Mouse (Mus musculus) ES-E14 (cell line): ENCODE results near the gene Fzd5. TPM values are rescaled to one million over a fixed set of nuclear protein-coding genes. Genes with fewer than 3 reads are reported as not detected.
A peak's percentile ranks its signal among the peaks of the same experiment; 100 is the strongest.

Source experiments
- DNase-seq: peaks from one replicate; pipeline ENCODE4 v3.0.0-alpha.2; 2013; ENCODE audit warnings: low read depth, low spot score
- H3K27ac ChIP-seq: 2 replicates; pipeline ENCODE4 v1.5.1; 2012; ENCODE audit warnings: low read depth, mild to moderate bottlenecking, low read length, moderate library complexity, mixed read lengths; ENCODE audit not compliant: poor library complexity, insufficient read depth, severe bottlenecking
- H3K36me3 ChIP-seq: 2 replicates; pipeline ENCODE4 v1.6.1; 2012; ENCODE audit warnings: mild to moderate bottlenecking, low read length, moderate library complexity, mixed read lengths; ENCODE audit not compliant: control insufficient read depth, poor library complexity, insufficient read depth, severe bottlenecking
- H3K4me1 ChIP-seq, 2 experiments: fragments of 150-350 bp in 1 of 2; sonication (generic) in 1 of 2; 2 replicates each; pipeline ENCODE4 v1.6.1; 2012; ENCODE audit warnings: low read length in 2 of 2, mild to moderate bottlenecking in 1 of 2, mixed read lengths in 1 of 2; ENCODE audit not compliant: control insufficient read depth in 2 of 2, insufficient read depth in 2 of 2, poor library complexity in 1 of 2
- H3K4me3 ChIP-seq, 2 experiments: fragments of 150-350 bp in 1 of 2; sonication (generic) in 1 of 2; 2 replicates each; pipeline ENCODE4 v1.5.1; 2012; ENCODE audit warnings: low read length in 2 of 2, low read depth in 1 of 2, mild to moderate bottlenecking in 1 of 2, mixed read lengths in 1 of 2; ENCODE audit not compliant: insufficient read depth in 1 of 2, poor library complexity in 1 of 2, severe bottlenecking in 1 of 2
- H3K9ac ChIP-seq: 2 replicates; pipeline ENCODE4 v1.6.1; 2012; ENCODE audit warnings: low read depth, mild to moderate bottlenecking, low read length, mixed read lengths; ENCODE audit not compliant: poor library complexity, insufficient read depth, severe bottlenecking
- H3K9me3 ChIP-seq: fragments of 150-350 bp; sonication (generic); 2 replicates; pipeline ENCODE4 v1.6.1; 2012; ENCODE audit warnings: low read depth, mild to moderate bottlenecking, low read length; ENCODE audit not compliant: control insufficient read depth, insufficient read depth
- CHD2 ChIP-seq: IDR thresholded peaks from 2 replicates; pipeline ENCODE4 v1.6.1; 2014; ENCODE audit warnings: mild to moderate bottlenecking, low read depth, low read length, inconsistent platforms
- HCFC1 ChIP-seq: IDR thresholded peaks from 2 replicates; pipeline ENCODE4 v1.6.1; 2012; ENCODE audit warnings: low read length, inconsistent platforms, borderline replicate concordance; ENCODE audit not compliant: insufficient read depth
- MAFK ChIP-seq: IDR thresholded peaks from 2 replicates; pipeline ENCODE4 v1.6.1; 2014; ENCODE audit warnings: mild to moderate bottlenecking, low read depth, low read length, inconsistent platforms; ENCODE audit not compliant: insufficient read depth
- ZC3H11A ChIP-seq: IDR thresholded peaks from 2 replicates; pipeline ENCODE4 v1.6.1; 2012; ENCODE audit warnings: low read depth, mild to moderate bottlenecking, inconsistent platforms, low read length, borderline replicate concordance
- ZNF384 ChIP-seq: IDR thresholded peaks from 2 replicates; pipeline ENCODE4 v1.6.1; 2012; ENCODE audit warnings: low read depth, low read length, inconsistent platforms
- in situ Hi-C, 2 experiments: fragments of 600-800 bp; cut with MboI; formaldehyde crosslinking; loops; one replicate each; pipeline ENCODE4 v1.15.1; 2025; ENCODE audit warnings: low sequenced_read_pairs in 2 of 2, inconsistent platforms in 1 of 2; ENCODE audit not compliant: unreplicated experiment in 2 of 2
- total RNA-seq: library from RNA; depleted of rRNA; stranded (reverse); fragments of 300-350 nt; gene quantifications from 2 replicates; pipeline ENCODE4 v1.2.3, GENCODE M21; 2012

Gene Fzd5
- total RNA-seq, 1 experiment = 84.7 TPM

- Histone ChIP-seq H3K4me1 (no peaks in the 10 kb centered on the region), H3K36me3 (peaks cover 3% of the 10 kb centered on the region), H3K4me3 (no peak overlapping the region), H3K9me3 (no peaks in the 10 kb centered on the region), H3K9ac (no peak overlapping the region), H3K27ac (no peak overlapping the region)
- in situ Hi-C loops = loop anchor here in 1 of 2 experiments (25.0 kb wide), 1 partner anchor 1059 kb away; no protein-coding TSS in a partner anchor
- TF ChIP-seq ZC3H11A (no peak), ZNF384 (no peak), CHD2 (no peak), MAFK (no peak), HCFC1 (no peak)
- DNase-seq = no peak
These were observed 16.4 kb downstream of the Fzd5 start for GRCm38 (mm10) chr1:64721034-64721587.

GRCm38 (mm10) chr1:64717504-64717903 lies 20.0 kb downstream of the Fzd5 start:
- TF ChIP-seq ZC3H11A (peak; percentile 78; the same call in 1 of the 2 replicates), HCFC1 (no peak)
- H3K9ac ChIP-seq = no peak overlapping the region
- H3K4me1 ChIP-seq = no peaks in the 10 kb centered on the region
- in situ Hi-C loops = loop anchor here in 1 of 2 experiments (10.0 to 25.0 kb wide), 2 partner anchors 267 to 1055 kb away; no protein-coding TSS in a partner anchor
- DNase-seq = no peak
- no peak overlapping the region for H3K27ac ChIP-seq
- H3K9me3 ChIP-seq = no peaks in the 10 kb centered on the region
- peaks cover 2% of the 10 kb centered on the region for H3K36me3 ChIP-seq
- H3K4me3 ChIP-seq = no peak overlapping the region

GRCm38 (mm10) chr1:64716589-64717304 lies 20.8 kb downstream of the Fzd5 start:
- in situ Hi-C loops = loop anchor here in 1 of 2 experiments (10.0 to 25.0 kb wide), 2 partner anchors 268 to 1054 kb away; no protein-coding TSS in a partner anchor
- H3K36me3 ChIP-seq = peaks cover 2% of the 10 kb centered on the region
- H3K27ac ChIP-seq = no peak overlapping the region
- H3K4me1 ChIP-seq = no peaks in the 10 kb centered on the region
- TF ChIP-seq ZC3H11A (no peak), CHD2 (no peak), HCFC1 (no peak), ZNF384 (no peak), MAFK (no peak)
- no peaks in the 10 kb centered on the region for H3K9me3 ChIP-seq
- no peak overlapping the region for H3K9ac ChIP-seq
- no peak for DNase-seq
- H3K4me3 ChIP-seq = no peak overlapping the region

- H3K4me1 ChIP-seq = no peaks in the 10 kb centered on the region
- no peaks in the 10 kb centered on the region for H3K9me3 ChIP-seq
- peaks cover 2% of the 10 kb centered on the region for H3K36me3 ChIP-seq
- no peak for DNase-seq
- no peak overlapping the region for H3K4me3 ChIP-seq
- no peak overlapping the region for H3K9ac ChIP-seq
- no peak overlapping the region for H3K27ac ChIP-seq
- in situ Hi-C loops = loop anchor here in 1 of 2 experiments (10.0 to 25.0 kb wide), 2 partner anchors 269 to 1053 kb away; no protein-coding TSS in a partner anchor
- TF ChIP-seq ZC3H11A (no peak), ZNF384 (no peak), HCFC1 (no peak), MAFK (no peak), CHD2 (no peak)
These were observed 22.1 kb downstream of the Fzd5 start for GRCm38 (mm10) chr1:64715458-64715857.
